Mouse (Mus musculus): Measurements from ENCODE around the gene Krtap28-13. TPM values are rescaled to one million over a fixed set of nuclear protein-coding genes. Genes with fewer than 3 reads are reported as not detected.

Krtap28-13 gene
- polyA plus RNA-seq (2015; fragmentation: Nextera tagmentation; extraction: Ambion mirVana), result not detected in 2 replicates

GRCm38 (mm10) chr1:83060643-83061042 is at the start of gene Krtap28-13:
Gene Krtap28-13 (plus strand): TSS chr1:83060930.
- Histone ChIP-seq H3K4me1 (no peaks in the 10 kb centered on the region), H3K36me3 (no peaks in the 10 kb centered on the region), H3K4me3 (no peak within 1 kb of the TSS), H3K4me2 (no peak within 1 kb of the TSS), H3K9me3 (no peaks in the 10 kb centered on the region), H3K27ac (no peak within 1 kb of the TSS), H3K27me3 (no peaks in the 10 kb centered on the region), H3K9ac (no peak within 1 kb of the TSS)
- no peak for ATAC-seq (ENCODE audit: insufficient number of reproducible peaks, low FRiP score, low TSS enrichment, low read depth)
- WGBS, result 82% methylated on average over 4 of the region's 4 CpGs

DNA sequence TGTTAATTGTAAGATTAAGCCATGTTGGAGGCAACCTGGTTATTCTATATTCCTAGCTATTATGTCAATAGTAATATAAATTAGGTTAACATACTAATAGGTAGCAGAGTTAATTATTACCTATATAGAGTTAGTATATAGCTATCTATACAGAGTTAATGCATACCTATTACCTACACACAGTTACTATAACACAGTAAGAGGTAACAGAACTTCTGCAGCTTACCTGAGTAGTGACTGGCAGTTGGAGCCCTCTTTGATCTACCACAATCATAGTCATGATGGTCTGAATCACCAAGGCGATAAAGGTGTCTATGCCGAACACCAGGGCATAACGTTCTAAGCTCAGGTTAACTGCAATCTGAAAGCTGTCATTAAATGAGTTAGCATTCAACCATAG is 46.3 kb upstream of the Krtap28-13 start:
- no peak for ATAC-seq (ENCODE audit: insufficient number of reproducible peaks, low FRiP score, low TSS enrichment, low read depth)
- no peaks in the 10 kb centered on the region for H3K36me3 ChIP-seq
- no peak overlapping the region for H3K27ac ChIP-seq
- no peaks in the 10 kb centered on the region for H3K27me3 ChIP-seq
- no peak overlapping the region for H3K4me2 ChIP-seq
- no peak overlapping the region for H3K9ac ChIP-seq
- 87% methylated on average over 3 of the region's 3 CpGs for WGBS
- no peaks in the 10 kb centered on the region for H3K9me3 ChIP-seq
- H3K4me1 ChIP-seq, result no peaks in the 10 kb centered on the region
- H3K4me3 ChIP-seq, result no peak overlapping the region

GRCm38 (mm10) chr1:83015329-83015879 is 45.3 kb upstream of the Krtap28-13 start:
- H3K4me3 ChIP-seq, result no peak overlapping the region
- WGBS, result 63% methylated on average over 10 of the region's 10 CpGs

DNA sequence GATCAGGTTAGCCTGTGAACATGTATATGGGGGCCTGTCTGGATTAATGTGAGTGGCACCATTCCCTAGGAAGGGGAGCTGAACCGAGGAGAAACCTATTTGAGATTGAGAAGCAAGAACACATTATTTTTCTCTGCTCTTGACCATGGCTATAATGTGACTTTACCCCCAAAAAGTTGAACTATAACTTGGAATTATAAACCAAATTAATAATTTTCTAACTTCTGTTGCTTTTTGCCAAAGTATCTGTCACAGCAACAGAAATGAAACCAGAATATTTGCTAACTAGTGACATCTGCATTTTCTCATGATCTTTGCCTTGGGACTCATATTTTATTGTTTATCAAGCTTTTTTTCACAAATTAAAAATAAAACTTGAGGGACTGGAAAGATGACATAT is 44.2 kb upstream of the Krtap28-13 start:
- Histone ChIP-seq H3K4me1 (no peaks in the 10 kb centered on the region), H3K9ac (no peak overlapping the region), H3K4me2 (no peak overlapping the region), H3K27ac (no peak overlapping the region), H3K4me3 (no peak overlapping the region), H3K36me3 (no peaks in the 10 kb centered on the region), H3K27me3 (no peaks in the 10 kb centered on the region), H3K9me3 (no peaks in the 10 kb centered on the region)
- 68% methylated on average over 1 of the region's 1 CpGs for WGBS
- ATAC-seq (ENCODE audit: insufficient number of reproducible peaks, low FRiP score, low TSS enrichment, low read depth), result no peak

More at GRCm38 (mm10) chr1:83015329-83015879, 45.3 kb upstream of the Krtap28-13 start:
- H3K27me3 ChIP-seq, result no peaks in the 10 kb centered on the region
- no peak for ATAC-seq (ENCODE audit: insufficient number of reproducible peaks, low FRiP score, low TSS enrichment, low read depth)
- H3K9ac ChIP-seq, result no peak overlapping the region
- no peaks in the 10 kb centered on the region for H3K9me3 ChIP-seq
- H3K4me1 ChIP-seq, result no peaks in the 10 kb centered on the region
- no peaks in the 10 kb centered on the region for H3K36me3 ChIP-seq
- no peak overlapping the region for H3K4me2 ChIP-seq
- H3K27ac ChIP-seq, result no peak overlapping the region

- H3K9me3 ChIP-seq, result no peaks in the 10 kb centered on the region
- no peak overlapping the region for H3K4me3 ChIP-seq
- no peak overlapping the region for H3K9ac ChIP-seq
- H3K27me3 ChIP-seq, result no peaks in the 10 kb centered on the region
- no peak overlapping the region for H3K4me2 ChIP-seq
- ATAC-seq (ENCODE audit: insufficient number of reproducible peaks, low FRiP score, low TSS enrichment, low read depth), result no peak
- 33% methylated on average over 1 of the region's 1 CpGs for WGBS
- no peaks in the 10 kb centered on the region for H3K4me1 ChIP-seq
- no peaks in the 10 kb centered on the region for H3K36me3 ChIP-seq
- H3K27ac ChIP-seq, result no peak overlapping the region
Observed at GRCm38 (mm10) chr1:83031950-83032349, 28.8 kb upstream of the Krtap28-13 start.

DNA sequence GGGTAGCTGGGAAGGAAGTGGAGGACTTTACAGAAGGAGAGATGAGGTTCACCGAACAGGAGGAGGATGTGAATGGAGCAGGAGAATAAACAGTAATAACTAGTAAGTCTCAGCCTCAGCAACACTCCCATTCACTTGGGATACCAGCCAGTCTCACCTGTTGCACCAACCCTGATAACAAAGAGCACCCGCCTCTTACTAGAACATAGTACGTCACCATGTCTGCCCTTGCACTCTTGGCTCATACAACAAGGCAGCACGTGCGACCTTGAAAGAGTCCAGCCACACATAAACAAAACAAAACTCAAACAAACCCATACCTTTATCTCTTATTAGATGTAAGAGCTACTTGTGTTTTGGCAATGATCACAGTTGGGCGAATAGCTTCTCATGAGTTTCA is 28.2 kb upstream of the Krtap28-13 start:
- H3K27me3 ChIP-seq, result no peaks in the 10 kb centered on the region
- no peak for ATAC-seq (ENCODE audit: insufficient number of reproducible peaks, low FRiP score, low TSS enrichment, low read depth)

GRCm38 (mm10) chr1:83034509-83034908 is 26.2 kb upstream of the Krtap28-13 start:
- Histone ChIP-seq H3K27ac (no peak overlapping the region), H3K9ac (no peak overlapping the region), H3K27me3 (no peaks in the 10 kb centered on the region), H3K4me1 (peaks cover 11% of the 10 kb centered on the region; the same call in 1 of the 2 replicates), H3K36me3 (no peaks in the 10 kb centered on the region), H3K4me3 (no peak overlapping the region), H3K4me2 (no peak overlapping the region), H3K9me3 (no peaks in the 10 kb centered on the region)
- no peak for ATAC-seq (ENCODE audit: insufficient number of reproducible peaks, low FRiP score, low TSS enrichment, low read depth)
- WGBS, result 46% methylated on average over 5 of the region's 5 CpGs

More for the DNA sequence above, 28.2 kb upstream of the Krtap28-13 start:
- WGBS, result 90% methylated on average over 6 of the region's 6 CpGs
- H3K27ac ChIP-seq, result no peak overlapping the region
- H3K4me3 ChIP-seq, result no peak overlapping the region
- no peak overlapping the region for H3K4me2 ChIP-seq
- no peak overlapping the region for H3K9ac ChIP-seq
- H3K36me3 ChIP-seq, result no peaks in the 10 kb centered on the region
- H3K9me3 ChIP-seq, result no peaks in the 10 kb centered on the region
- H3K4me1 ChIP-seq, result 0 out of 2 replicates have a peak, but pooled peaks cover under 1% of the 10 kb centered on the region

DNA sequence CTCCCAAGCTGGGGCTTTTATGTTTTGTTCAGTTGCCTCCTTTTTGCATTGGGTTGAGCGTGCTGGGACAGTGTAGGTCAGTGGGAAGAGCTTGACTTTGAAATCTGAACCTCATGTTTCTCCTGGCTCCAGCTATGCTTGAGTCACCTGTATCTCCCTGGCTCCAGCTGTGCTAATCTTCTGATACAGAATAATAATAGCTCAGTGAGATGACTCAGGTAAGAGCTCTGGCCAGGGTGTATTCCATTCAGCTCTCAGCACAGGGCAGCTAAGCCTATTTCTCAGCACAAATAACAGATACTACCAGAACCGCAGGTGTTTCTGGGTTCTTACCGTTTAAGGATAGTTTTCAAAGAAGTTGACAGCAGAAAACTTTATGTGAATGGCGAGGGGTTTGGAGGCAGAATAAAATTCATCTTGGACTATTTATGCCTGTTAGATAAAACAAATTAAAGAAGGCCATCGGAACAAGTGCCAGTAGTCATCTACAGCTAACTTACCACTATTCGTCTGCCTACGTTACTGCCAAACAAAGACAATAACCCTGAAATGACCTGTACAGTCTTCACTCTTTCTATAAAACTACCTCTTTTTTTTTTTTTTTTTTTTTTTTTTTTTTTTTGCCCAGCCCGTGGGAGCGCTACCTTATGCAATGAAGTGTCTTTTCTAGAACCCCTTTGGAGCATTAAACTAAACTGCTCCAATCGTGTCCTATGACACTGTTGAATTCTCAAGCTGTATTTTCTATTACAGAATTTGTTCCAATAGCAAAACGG is 23.6 kb upstream of the Krtap28-13 start:
- no peak overlapping the region; the same call in 1 of the 2 replicates for H3K27ac ChIP-seq
- H3K36me3 ChIP-seq, result no peaks in the 10 kb centered on the region
- H3K27me3 ChIP-seq, result no peaks in the 10 kb centered on the region
- WGBS, result 66% methylated on average over 11 of the region's 11 CpGs
- H3K4me3 ChIP-seq, result no peak overlapping the region; the same call in 1 of the 2 replicates
- H3K9ac ChIP-seq, result no peak overlapping the region
- H3K9me3 ChIP-seq, result no peaks in the 10 kb centered on the region
- H3K4me1 ChIP-seq, result peaks cover 11% of the 10 kb centered on the region; the same call in 1 of the 2 replicates
- ATAC-seq (ENCODE audit: insufficient number of reproducible peaks, low FRiP score, low TSS enrichment, low read depth), result no peak
- H3K4me2 ChIP-seq, result no peak overlapping the region

DNA sequence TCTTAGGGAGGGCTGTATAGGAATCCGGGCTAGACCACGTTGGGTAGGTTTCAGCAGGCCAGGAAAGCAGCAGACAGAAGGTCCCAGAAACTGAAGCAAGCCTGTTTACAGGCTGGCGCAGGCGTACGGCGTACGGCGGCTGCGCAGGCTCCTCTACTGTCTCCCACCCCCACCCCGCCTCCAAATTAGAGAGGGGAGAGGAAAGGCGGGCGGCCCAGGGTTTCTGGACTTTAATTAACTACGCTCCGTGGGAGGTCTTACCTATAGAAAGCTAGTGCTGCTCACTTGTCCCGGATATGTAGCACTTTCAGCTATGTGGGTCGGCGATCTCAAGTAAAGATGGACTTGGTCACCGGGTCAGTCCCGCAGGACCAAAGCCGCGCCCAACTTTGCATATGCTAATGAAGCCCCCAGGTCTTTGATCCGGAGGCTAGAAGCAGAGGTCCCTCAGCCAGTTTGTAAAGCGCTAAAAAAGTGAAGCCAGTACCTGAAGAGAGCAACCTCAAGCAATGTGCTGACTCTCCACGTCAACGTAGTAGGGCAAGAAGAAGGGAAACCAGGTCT is 22.5 kb upstream of the Krtap28-13 start, which contains the start of gene Slc19a3:
Gene Slc19a3 (minus strand): TSS at position 340 of the 564 bp plus-strand sequence.
- Histone ChIP-seq H3K9ac (peak within 1 kb of the TSS; percentile 27; the same call in 1 of the 2 replicates), H3K4me3 (peak within 1 kb of the TSS; percentile 50), H3K4me1 (peaks cover 11% of the 10 kb centered on the region; the same call in 1 of the 2 replicates), H3K27me3 (no peaks in the 10 kb centered on the region), H3K4me2 (peak within 1 kb of the TSS; percentile 74), H3K27ac (peak within 1 kb of the TSS; percentile 64), H3K36me3 (no peaks in the 10 kb centered on the region), H3K9me3 (no peaks in the 10 kb centered on the region)
- WGBS, result 1% methylated on average over 25 of the region's 25 CpGs
- ATAC-seq (ENCODE audit: insufficient number of reproducible peaks, low FRiP score, low TSS enrichment, low read depth), result peak; percentile 86

- Histone ChIP-seq H3K27ac (no peak overlapping the region), H3K9me3 (no peaks in the 10 kb centered on the region), H3K4me3 (no peak overlapping the region), H3K27me3 (no peaks in the 10 kb centered on the region), H3K4me2 (no peak overlapping the region), H3K36me3 (no peaks in the 10 kb centered on the region), H3K9ac (no peak overlapping the region), H3K4me1 (peaks cover 11% of the 10 kb centered on the region; the same call in 1 of the 2 replicates)
- no peak for ATAC-seq (ENCODE audit: insufficient number of reproducible peaks, low FRiP score, low TSS enrichment, low read depth)
- 62% methylated on average over 4 of the region's 4 CpGs for WGBS
Observed at GRCm38 (mm10) chr1:83039080-83039479, 21.6 kb upstream of the Krtap28-13 start.

DNA sequence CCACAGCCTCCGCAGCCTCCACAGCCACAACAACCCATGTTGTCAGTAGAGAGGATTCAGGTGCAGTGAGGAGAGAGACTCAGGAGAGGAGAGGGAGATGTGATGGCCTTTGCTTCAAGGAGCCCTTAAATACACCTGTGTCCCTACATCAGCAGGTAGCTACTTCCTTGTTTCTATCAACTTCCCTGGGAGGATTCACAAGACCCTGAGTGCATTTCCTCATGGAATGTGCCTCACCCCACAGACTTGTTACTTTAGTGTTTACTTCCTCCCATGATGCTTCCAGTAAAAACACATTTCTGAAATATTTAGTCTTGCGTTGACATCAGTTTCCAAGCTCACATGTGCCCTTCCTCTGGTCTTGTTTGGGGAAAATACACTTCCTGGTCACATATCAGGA is 18.4 kb upstream of the Krtap28-13 start, which contains the start of gene Krtap28-10:
Gene Krtap28-10 (minus strand): TSS at position 101 of the 400 bp plus-strand sequence.
- Histone ChIP-seq H3K4me3 (no peak within 1 kb of the TSS), H3K9ac (no peak within 1 kb of the TSS), H3K36me3 (no peaks in the 10 kb centered on the region), H3K27me3 (no peaks in the 10 kb centered on the region), H3K9me3 (no peaks in the 10 kb centered on the region), H3K4me1 (peaks cover 11% of the 10 kb centered on the region; the same call in 1 of the 2 replicates), H3K27ac (no peak within 1 kb of the TSS), H3K4me2 (no peak within 1 kb of the TSS)
- no peak for ATAC-seq (ENCODE audit: insufficient number of reproducible peaks, low FRiP score, low TSS enrichment, low read depth)
- 73% methylated on average over 2 of the region's 2 CpGs for WGBS

Data from limb, embryonic 15.5 days (tissue).